Mouse (Mus musculus) thymus, adult 2 months (tissue): ENCODE measurements around the gene Arpp21.

Experiments used
- CTCF ChIP-seq: fragments of 200-500 bp; IDR thresholded peaks from 2 replicates; pipeline ENCODE4 v1.5.1; 2012; ENCODE audit warnings: mild to moderate bottlenecking, control low read depth, low read length, moderate library complexity, borderline replicate concordance; ENCODE audit not compliant: control insufficient read depth, poor library complexity, insufficient read depth; ENCODE audit errors: extremely low read depth
- POLR2A ChIP-seq: fragments of 200-500 bp; IDR thresholded peaks from 2 replicates; pipeline ENCODE4 v1.6.1; 2012; ENCODE audit warnings: mild to moderate bottlenecking, low read length, control low read depth, moderate library complexity; ENCODE audit not compliant: control insufficient read depth, poor library complexity, insufficient read depth; ENCODE audit errors: extremely low read depth

DNA sequence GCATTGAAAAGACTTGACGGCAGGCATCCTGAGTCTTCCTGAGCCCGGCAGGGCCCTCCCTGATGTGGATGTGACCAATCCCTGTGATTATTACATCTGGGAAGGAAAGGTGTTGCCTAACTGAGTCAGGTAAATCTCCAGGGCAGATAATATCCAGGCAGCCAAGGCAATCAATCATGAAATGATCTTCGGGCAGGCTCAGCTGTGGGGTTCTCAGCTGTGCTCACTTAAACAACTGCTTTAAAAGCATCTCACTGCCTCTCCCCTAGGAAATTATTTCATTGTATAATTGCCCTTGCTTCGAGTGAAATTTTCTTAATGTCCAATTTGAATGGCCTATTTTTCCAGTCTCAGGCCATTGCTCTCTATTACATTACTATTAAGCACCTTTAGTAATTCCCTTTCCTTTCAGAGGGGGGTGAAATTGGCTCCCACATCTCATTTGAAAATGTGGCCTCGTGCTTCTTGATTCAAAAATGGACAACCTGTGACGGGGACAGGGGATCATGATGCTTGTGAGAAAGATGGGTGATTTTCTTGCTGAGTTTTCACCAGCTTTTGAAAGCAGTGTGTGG lies 180.8 kb downstream of the Arpp21 start:
- TF ChIP-seq CTCF, result no peak
- TF ChIP-seq POLR2A, result no peak
